Mouse (Mus musculus): ENCODE results near the gene Pck2. TPM values are rescaled to one million over a fixed set of nuclear protein-coding genes. Genes with fewer than 3 reads are reported as not detected.

Pck2 gene
- polyA plus RNA-seq, 1 experiment from 2014 or later: 23.3 TPM

GRCm38 (mm10) chr14:55507801-55508200 lies 32.3 kb upstream of the Pck2 start:
- ATAC-seq: no peak
- no peak overlapping the region for H3K4me3 ChIP-seq (replicated peaks; ENCODE audit: low read length)
- H3K27me3 ChIP-seq (replicated peaks; ENCODE audit: control insufficient read depth, insufficient read depth, low read length): no peaks in the 10 kb centered on the region
- peaks cover 8% of the 10 kb centered on the region; the same call in 1 of the 2 replicates for H3K4me1 ChIP-seq (replicated peaks; ENCODE audit: control insufficient read depth, insufficient read depth, low read length)
- no peaks in the 10 kb centered on the region for H3K9me3 ChIP-seq (ENCODE audit: control insufficient read depth, low read length)
- WGBS: 62% methylated on average over 7 of the region's 7 CpGs
- H3K9ac ChIP-seq (replicated peaks; ENCODE audit: low read depth, low read length): no peak overlapping the region
- H3K36me3 ChIP-seq (ENCODE audit: control insufficient read depth, insufficient read depth): peaks cover 3% of the 10 kb centered on the region; the same call in 1 of the 2 replicates
- no peak overlapping the region for H3K4me2 ChIP-seq (ENCODE audit: low read length)
- no peak overlapping the region for H3K27ac ChIP-seq (ENCODE audit: low read length)

GRCm38 (mm10) chr14:55509540-55509939 lies 30.5 kb upstream of the Pck2 start:
- Histone ChIP-seq H3K27ac (ENCODE audit: low read length) (no peak overlapping the region), H3K4me3 (replicated peaks; ENCODE audit: low read length) (no peak overlapping the region), H3K4me1 (replicated peaks; ENCODE audit: control insufficient read depth, insufficient read depth, low read length) (peaks cover 8% of the 10 kb centered on the region; the same call in 1 of the 2 replicates), H3K9me3 (ENCODE audit: control insufficient read depth, low read length) (no peaks in the 10 kb centered on the region), H3K4me2 (ENCODE audit: low read length) (no peak overlapping the region), H3K9ac (replicated peaks; ENCODE audit: low read depth, low read length) (no peak overlapping the region), H3K36me3 (ENCODE audit: control insufficient read depth, insufficient read depth) (no peaks in the 10 kb centered on the region), H3K27me3 (replicated peaks; ENCODE audit: control insufficient read depth, insufficient read depth, low read length) (no peaks in the 10 kb centered on the region)
- 84% methylated on average over 10 of the region's 10 CpGs for WGBS
- ATAC-seq: no peak

- Histone ChIP-seq H3K36me3 (ENCODE audit: control insufficient read depth, insufficient read depth) (no peaks in the 10 kb centered on the region), H3K27me3 (replicated peaks; ENCODE audit: control insufficient read depth, insufficient read depth, low read length) (no peaks in the 10 kb centered on the region), H3K27ac (ENCODE audit: low read length) (no peak within 1 kb of the TSS), H3K4me1 (replicated peaks; ENCODE audit: control insufficient read depth, insufficient read depth, low read length) (peaks cover 8% of the 10 kb centered on the region; the same call in 1 of the 2 replicates), H3K9ac (replicated peaks; ENCODE audit: low read depth, low read length) (no peak within 1 kb of the TSS; the same call in 1 of the 2 replicates), H3K4me3 (replicated peaks; ENCODE audit: low read length) (no peak within 1 kb of the TSS), H3K4me2 (ENCODE audit: low read length) (no peak within 1 kb of the TSS), H3K9me3 (ENCODE audit: control insufficient read depth, low read length) (no peaks in the 10 kb centered on the region)
- ATAC-seq: 0 out of 2 replicates have a peak, but pooled peaks have one; percentile 23
- WGBS: 68% methylated on average over 19 of the region's 22 CpGs
These were observed 29.8 kb upstream of the Pck2 start, which contains the start of gene Cpne6 for GRCm38 (mm10) chr14:55510125-55510731. Cpne6 (plus strand) TSS chr14:55510445.

GRCm38 (mm10) chr14:55511037-55511436 lies 29.0 kb upstream of the Pck2 start:
- H3K36me3 ChIP-seq (ENCODE audit: control insufficient read depth, insufficient read depth): no peaks in the 10 kb centered on the region
- no peak overlapping the region for H3K4me2 ChIP-seq (ENCODE audit: low read length)
- H3K4me3 ChIP-seq (replicated peaks; ENCODE audit: low read length): no peak overlapping the region
- WGBS: 46% methylated on average over 7 of the region's 7 CpGs
- no peak overlapping the region for H3K27ac ChIP-seq (ENCODE audit: low read length)
- peak; percentile 23; the same call in 1 of the 2 replicates for ATAC-seq
- peaks cover 8% of the 10 kb centered on the region; the same call in 1 of the 2 replicates for H3K4me1 ChIP-seq (replicated peaks; ENCODE audit: control insufficient read depth, insufficient read depth, low read length)
- H3K27me3 ChIP-seq (replicated peaks; ENCODE audit: control insufficient read depth, insufficient read depth, low read length): no peaks in the 10 kb centered on the region
- no peak overlapping the region; the same call in 1 of the 2 replicates for H3K9ac ChIP-seq (replicated peaks; ENCODE audit: low read depth, low read length)
- H3K9me3 ChIP-seq (ENCODE audit: control insufficient read depth, low read length): no peaks in the 10 kb centered on the region

GRCm38 (mm10) chr14:55513927-55514326 lies 26.1 kb upstream of the Pck2 start:
- Histone ChIP-seq H3K4me1 (replicated peaks; ENCODE audit: control insufficient read depth, insufficient read depth, low read length) (peaks cover 8% of the 10 kb centered on the region; the same call in 1 of the 2 replicates), H3K36me3 (ENCODE audit: control insufficient read depth, insufficient read depth) (no peaks in the 10 kb centered on the region), H3K9me3 (ENCODE audit: control insufficient read depth, low read length) (no peaks in the 10 kb centered on the region), H3K4me3 (replicated peaks; ENCODE audit: low read length) (no peak overlapping the region), H3K4me2 (ENCODE audit: low read length) (no peak overlapping the region), H3K27ac (ENCODE audit: low read length) (no peak overlapping the region), H3K27me3 (replicated peaks; ENCODE audit: control insufficient read depth, insufficient read depth, low read length) (no peaks in the 10 kb centered on the region), H3K9ac (replicated peaks; ENCODE audit: low read depth, low read length) (no peak overlapping the region)
- no peak for ATAC-seq
- 72% methylated on average over 10 of the region's 10 CpGs for WGBS

GRCm38 (mm10) chr14:55515846-55516245 lies 24.2 kb upstream of the Pck2 start:
- H3K9me3 ChIP-seq (ENCODE audit: control insufficient read depth, low read length): no peaks in the 10 kb centered on the region
- H3K9ac ChIP-seq (replicated peaks; ENCODE audit: low read depth, low read length): no peak overlapping the region
- H3K4me2 ChIP-seq (ENCODE audit: low read length): no peak overlapping the region
- no peaks in the 10 kb centered on the region for H3K36me3 ChIP-seq (ENCODE audit: control insufficient read depth, insufficient read depth)
- 88% methylated on average over 4 of the region's 4 CpGs for WGBS
- no peak overlapping the region for H3K4me3 ChIP-seq (replicated peaks; ENCODE audit: low read length)
- H3K27me3 ChIP-seq (replicated peaks; ENCODE audit: control insufficient read depth, insufficient read depth, low read length): no peaks in the 10 kb centered on the region
- no peak for ATAC-seq
- no peak overlapping the region for H3K27ac ChIP-seq (ENCODE audit: low read length)
- H3K4me1 ChIP-seq (replicated peaks; ENCODE audit: control insufficient read depth, insufficient read depth, low read length): peaks cover 15% of the 10 kb centered on the region

GRCm38 (mm10) chr14:55518897-55519296 lies 21.2 kb upstream of the Pck2 start:
- Histone ChIP-seq H3K4me2 (ENCODE audit: low read length) (no peak overlapping the region), H3K36me3 (ENCODE audit: control insufficient read depth, insufficient read depth) (no peaks in the 10 kb centered on the region), H3K4me1 (replicated peaks; ENCODE audit: control insufficient read depth, insufficient read depth, low read length) (peaks cover 10% of the 10 kb centered on the region), H3K27ac (ENCODE audit: low read length) (no peak overlapping the region), H3K9ac (replicated peaks; ENCODE audit: low read depth, low read length) (no peak overlapping the region), H3K4me3 (replicated peaks; ENCODE audit: low read length) (no peak overlapping the region), H3K27me3 (replicated peaks; ENCODE audit: control insufficient read depth, insufficient read depth, low read length) (no peaks in the 10 kb centered on the region), H3K9me3 (ENCODE audit: control insufficient read depth, low read length) (no peaks in the 10 kb centered on the region)
- ATAC-seq: peak; percentile 34; the same call in 1 of the 2 replicates
- 59% methylated on average over 2 of the region's 2 CpGs for WGBS

GRCm38 (mm10) chr14:55519604-55520003 lies 20.5 kb upstream of the Pck2 start:
- H3K36me3 ChIP-seq (ENCODE audit: control insufficient read depth, insufficient read depth): no peaks in the 10 kb centered on the region
- 0 out of 2 replicates have a peak, but pooled peaks cover under 1% of the 10 kb centered on the region for H3K27me3 ChIP-seq (replicated peaks; ENCODE audit: control insufficient read depth, insufficient read depth, low read length)
- H3K9ac ChIP-seq (replicated peaks; ENCODE audit: low read depth, low read length): no peak overlapping the region
- no peaks in the 10 kb centered on the region for H3K9me3 ChIP-seq (ENCODE audit: control insufficient read depth, low read length)
- 66% methylated on average over 4 of the region's 4 CpGs for WGBS
- no peak overlapping the region for H3K4me2 ChIP-seq (ENCODE audit: low read length)
- no peak for ATAC-seq
- no peak overlapping the region for H3K27ac ChIP-seq (ENCODE audit: low read length)
- no peak overlapping the region for H3K4me3 ChIP-seq (replicated peaks; ENCODE audit: low read length)
- peaks cover 10% of the 10 kb centered on the region for H3K4me1 ChIP-seq (replicated peaks; ENCODE audit: control insufficient read depth, insufficient read depth, low read length)

- Histone ChIP-seq H3K4me1 (replicated peaks; ENCODE audit: control insufficient read depth, insufficient read depth, low read length) (peaks cover 10% of the 10 kb centered on the region), H3K27ac (ENCODE audit: low read length) (peak overlapping the region; percentile 34; the same call in 1 of the 2 replicates), H3K4me3 (replicated peaks; ENCODE audit: low read length) (peak overlapping the region; percentile 59), H3K36me3 (ENCODE audit: control insufficient read depth, insufficient read depth) (no peaks in the 10 kb centered on the region), H3K4me2 (ENCODE audit: low read length) (peak overlapping the region; percentile 97), H3K9me3 (ENCODE audit: control insufficient read depth, low read length) (no peaks in the 10 kb centered on the region), H3K27me3 (replicated peaks; ENCODE audit: control insufficient read depth, insufficient read depth, low read length) (0 out of 2 replicates have a peak, but pooled peaks cover 2% of the 10 kb centered on the region), H3K9ac (replicated peaks; ENCODE audit: low read depth, low read length) (peak overlapping the region; percentile 71)
- ATAC-seq: peak; percentile 77
- under 1% methylated on average over 61 of the region's 61 CpGs for WGBS
These were observed 19.4 kb upstream of the Pck2 start for GRCm38 (mm10) chr14:55520451-55521361.
